11 mouse cellular contexts compared by ENCODE assay signal in the genomic region with DNA sequence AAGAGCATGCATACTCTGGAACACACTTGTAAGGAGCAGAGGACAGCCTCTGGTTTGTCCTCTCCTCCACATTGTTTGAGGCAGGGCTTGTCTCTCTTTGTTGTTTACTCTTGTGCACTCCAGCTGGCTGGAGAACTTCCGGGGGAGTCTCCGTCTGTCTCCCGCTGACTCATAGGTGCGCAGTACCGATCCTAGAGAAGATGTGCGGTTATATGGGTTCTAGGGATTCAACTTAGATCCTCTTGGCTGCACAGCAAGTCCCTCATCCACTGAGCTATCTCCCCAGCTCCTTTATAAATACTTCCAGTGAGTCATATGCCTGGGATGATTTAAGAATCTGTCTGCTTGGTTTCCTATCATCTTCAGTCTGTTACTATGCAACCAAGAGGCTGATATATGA.
DNase-seq lines count a peak whose midpoint lies in the region; ATAC-seq and TF ChIP-seq lines count a peak whose summit lies in the region.
"Had no signal": no experiment of that assay in that cellular context is flagged by ENCODE, and none has a peak within 500 bp of the region (broad histone marks: within the 10 kb centered on the region; RNA-seq: fewer than 3 reads in every experiment).

No protein-coding gene starts in this region.

- intact Hi-C loops in gastrocnemius, adult 2 months (cut with DNase I) = no loop called here

- WGBS in olfactory bulb, adult 2 months = 46% methylated on average over 6 of the region's 6 CpGs

- H3K4me3 ChIP-seq in olfactory bulb, adult 2 months (ENCODE audit: insufficient read depth, low read depth, low read length) = no peak overlapping the region
- no peak overlapping the region for H3K4me3 ChIP-seq in gastrocnemius, adult 2 months
- H3K4me3 ChIP-seq: hindbrain, embryonic 15.5 days; kidney, embryonic 15.5 days; limb, embryonic 13.5 days had no signal

- H3K4me1 ChIP-seq in olfactory bulb, adult 2 months (ENCODE audit: control insufficient read depth, insufficient read depth, low read length) = peaks cover 6% of the 10 kb centered on the region
- H3K4me1 ChIP-seq: hindbrain, embryonic 15.5 days; kidney, embryonic 15.5 days; limb, embryonic 13.5 days had no signal

- peak overlapping the region; percentile 50; the same call in 1 of the 2 replicates for H3K27ac ChIP-seq in olfactory bulb, adult 2 months (ENCODE audit: insufficient read depth, low read depth, low read length)
- H3K27ac ChIP-seq in gastrocnemius, adult 2 months = no peak overlapping the region
- H3K27ac ChIP-seq: hindbrain, embryonic 15.5 days; kidney, embryonic 15.5 days; limb, embryonic 13.5 days had no signal

- no peak for TF ChIP-seq CTCF in olfactory bulb, adult 2 months (IDR thresholded peaks at IDR 0.05; ENCODE audit: insufficient read depth, low read depth, low read length)
- no peak for TF ChIP-seq CTCF in gastrocnemius, adult 2 months (IDR thresholded peaks at IDR 0.05)

- ATAC-seq in frontal cortex, adult (ENCODE audit: low TSS enrichment) = peak; percentile 96

- no peak for TF ChIP-seq POLR2A in olfactory bulb, adult 2 months (IDR thresholded peaks at IDR 0.05; ENCODE audit: insufficient read depth, low read depth, low read length)

- DNase-seq in heart, adult 11 months = peak; percentile 27
- DNase-seq in heart, adult 8-10 months (ENCODE audit: low spot score) = no peak
- DNase-seq in layer of hippocampus, postnatal 10 days (ENCODE audit: low spot score in 2 of 2) = peak; percentile 20 to 33
- no peak for DNase-seq in cerebellum, postnatal 14 days
- DNase-seq in cerebellum, postnatal 10 days = no peak
- no peak for DNase-seq in gastrocnemius, adult 2 months

Comparison
In these comparisons a context has a peak if more than half of its experiments do, and no peak if none do; other contexts are left out.
1. DNase-seq: peak in heart, adult 11 months (single experiment) and layer of hippocampus, postnatal 10 days (2 of 2); none in heart, adult 8-10 months (single experiment), cerebellum, postnatal 14 days (0 of 2), cerebellum, postnatal 10 days (0 of 2) and gastrocnemius, adult 2 months (single experiment).